8 mouse cellular contexts compared by ENCODE assay signal in genomic region chr16:4667190-4667808, GRCm38 (mm10). TPM values are rescaled to one million over a fixed set of nuclear protein-coding genes. Genes with fewer than 3 reads are reported as not detected.
DNase-seq lines count a peak whose midpoint lies in the region; ATAC-seq and TF ChIP-seq lines count a peak whose summit lies in the region.

No protein-coding gene starts in this region.

- peak; percentile 88; the same call in 1 of the 2 replicates for TF ChIP-seq CTCF in spleen, adult 2 months (IDR thresholded peaks at IDR 0.05; ENCODE audit: extremely low read depth, insufficient read depth, insufficient read length, insufficient replicate concordance)

- DNase-seq in 416B (ENCODE audit: low read depth) = peak; percentile 82
- DNase-seq in adrenal gland, postnatal 36 days = peak; percentile 86 to 91
- DNase-seq in heart, adult 8-10 months (ENCODE audit: low spot score) = peak; percentile 88
- peak; percentile 94 for DNase-seq in kidney, adult 9 months
- DNase-seq in spleen, adult 2 months (ENCODE audit: low read depth in 1 of 2, low spot score in 2 of 2) = peak; percentile 58 to 83

- WGBS in embryonic facial prominence, embryonic 12.5 days = 25% methylated on average over 3 of the region's 3 CpGs
- WGBS in limb, embryonic 13.5 days = 27% methylated on average over 3 of the region's 3 CpGs
- WGBS in midbrain, embryonic 16.5 days = 28% methylated on average over 3 of the region's 3 CpGs
- 43% methylated on average over 3 of the region's 3 CpGs for WGBS in spleen, adult 2 months

- no peaks in the 10 kb centered on the region for H3K9me3 ChIP-seq in embryonic facial prominence, embryonic 12.5 days
- no peaks in the 10 kb centered on the region for H3K9me3 ChIP-seq in limb, embryonic 13.5 days
- H3K9me3 ChIP-seq in midbrain, embryonic 16.5 days (replicated peaks; ENCODE audit: control insufficient read depth, low read length, poor library complexity, severe bottlenecking) = no peaks in the 10 kb centered on the region

- no peak overlapping the region for H3K9ac ChIP-seq in embryonic facial prominence, embryonic 12.5 days
- no peak overlapping the region for H3K9ac ChIP-seq in limb, embryonic 13.5 days
- no peak overlapping the region for H3K9ac ChIP-seq in midbrain, embryonic 16.5 days (ENCODE audit: low read depth, low read length)

- 0 out of 2 replicates have a peak, but pooled peaks cover 4% of the 10 kb centered on the region for H3K4me1 ChIP-seq in embryonic facial prominence, embryonic 12.5 days
- H3K4me1 ChIP-seq in limb, embryonic 13.5 days = peaks cover 7% of the 10 kb centered on the region
- H3K4me1 ChIP-seq in midbrain, embryonic 16.5 days (ENCODE audit: control insufficient read depth, insufficient read depth, low read length) = no peaks in the 10 kb centered on the region
- H3K4me1 ChIP-seq in spleen, adult 2 months (ENCODE audit: control insufficient read depth, insufficient read depth, insufficient read length) = no peaks in the 10 kb centered on the region

- peak overlapping the region; percentile 55; the same call in 1 of the 2 replicates for H3K27ac ChIP-seq in embryonic facial prominence, embryonic 12.5 days
- H3K27ac ChIP-seq in limb, embryonic 13.5 days = 0 out of 2 replicates have a peak overlapping the region, but pooled peaks have one; percentile 63
- H3K27ac ChIP-seq in midbrain, embryonic 16.5 days (ENCODE audit: low read length) = no peak overlapping the region
- H3K27ac ChIP-seq in spleen, adult 2 months (ENCODE audit: insufficient read depth, low read length) = no peak overlapping the region

- no peak for TF ChIP-seq POLR2A in spleen, adult 2 months (IDR thresholded peaks at IDR 0.05; ENCODE audit: low read depth, low read length)

- H3K4me3 ChIP-seq in embryonic facial prominence, embryonic 12.5 days = no peak overlapping the region
- no peak overlapping the region for H3K4me3 ChIP-seq in limb, embryonic 13.5 days
- no peak overlapping the region for H3K4me3 ChIP-seq in midbrain, embryonic 16.5 days (ENCODE audit: low read depth, low read length)
- H3K4me3 ChIP-seq in spleen, adult 2 months (ENCODE audit: extremely low read depth, insufficient read depth, insufficient read length) = no peak overlapping the region

- H3K36me3 ChIP-seq in embryonic facial prominence, embryonic 12.5 days = peaks cover 40% of the 10 kb centered on the region
- peaks cover 48% of the 10 kb centered on the region for H3K36me3 ChIP-seq in limb, embryonic 13.5 days
- peaks cover 9% of the 10 kb centered on the region; the same call in 1 of the 2 replicates for H3K36me3 ChIP-seq in midbrain, embryonic 16.5 days (ENCODE audit: control insufficient read depth, insufficient read depth, low read length)
- H3K36me3 ChIP-seq in spleen, adult 2 months (ENCODE audit: control insufficient read depth, insufficient read depth, low read length) = peaks cover 25% of the 10 kb centered on the region

- ATAC-seq in embryonic facial prominence, embryonic 12.5 days (ENCODE audit: insufficient number of reproducible peaks, insufficient read depth, low FRiP score, low TSS enrichment) = peak; percentile 82
- ATAC-seq in limb, embryonic 13.5 days (ENCODE audit: low FRiP score, low read depth) = peak; percentile 87
- ATAC-seq in midbrain, embryonic 16.5 days = peak; percentile 86

- H3K27me3 ChIP-seq in embryonic facial prominence, embryonic 12.5 days = no peaks in the 10 kb centered on the region
- H3K27me3 ChIP-seq in limb, embryonic 13.5 days = no peaks in the 10 kb centered on the region
- H3K27me3 ChIP-seq in midbrain, embryonic 16.5 days (ENCODE audit: control insufficient read depth, insufficient read depth, low read depth, low read length) = no peaks in the 10 kb centered on the region
- H3K27me3 ChIP-seq in spleen, adult 2 months (ENCODE audit: control insufficient read depth, insufficient read depth, low read length) = no peaks in the 10 kb centered on the region

- H3K4me2 ChIP-seq in embryonic facial prominence, embryonic 12.5 days (replicated peaks) = no peak overlapping the region
- no peak overlapping the region for H3K4me2 ChIP-seq in limb, embryonic 13.5 days (replicated peaks)
- H3K4me2 ChIP-seq in midbrain, embryonic 16.5 days (ENCODE audit: low read length) = no peak overlapping the region

RNA-seq across cellular contexts. Expression of gene Coro7, which starts 12.3 kb away (rescaled TPM):
- 10 to 100 TPM; 24.6 to 25.1 TPM for total RNA-seq in adrenal gland, postnatal 36 days (2021)
- 18.2 and 23.1 TPM in 2 replicates for polyA plus RNA-seq in embryonic facial prominence, embryonic 12.5 days (2016; fragmentation: Nextera tagmentation; extraction: Ambion mirVana)
- 10 to 100 TPM; 11.3 to 16.1 (median 15.4) TPM for total RNA-seq in heart, adult 8-10 months (2022)
- polyA plus RNA-seq in limb, embryonic 13.5 days (2015; fragmentation: Nextera tagmentation; extraction: Ambion mirVana) = 19.6 and 20.8 TPM in 2 replicates
- polyA plus RNA-seq in midbrain, embryonic 16.5 days (2015; fragmentation: Nextera tagmentation; extraction: Ambion mirVana) = 32.6 and 36.4 TPM in 2 replicates
- polyA plus RNA-seq in spleen, adult 2 months (2012; rRNA removed) = 150 and 191 TPM in 2 replicates

RNA-seq across cellular contexts. Expression of gene Dnaja3, which starts 27.5 kb away (rescaled TPM):
- total RNA-seq in adrenal gland, postnatal 36 days (2021) = 100 to 1,000 TPM; 118 to 143 TPM
- 57.1 and 59.8 TPM in 2 replicates for polyA plus RNA-seq in embryonic facial prominence, embryonic 12.5 days (2016; fragmentation: Nextera tagmentation; extraction: Ambion mirVana)
- total RNA-seq in heart, adult 8-10 months (2022) = 100 to 1,000 TPM; 146 to 154 (median 153) TPM
- 56.6 and 60.0 TPM in 2 replicates for polyA plus RNA-seq in limb, embryonic 13.5 days (2015; fragmentation: Nextera tagmentation; extraction: Ambion mirVana)
- 69.2 and 70.2 TPM in 2 replicates for polyA plus RNA-seq in midbrain, embryonic 16.5 days (2015; fragmentation: Nextera tagmentation; extraction: Ambion mirVana)
- 11.0 and 12.1 TPM in 2 replicates for polyA plus RNA-seq in spleen, adult 2 months (2012; rRNA removed)

RNA-seq across cellular contexts. Expression of gene Vasn, which starts 27.6 kb away (rescaled TPM):
- 10 to 100 TPM in 1 of 2 experiments, 1 to 10 TPM in 1; 8.9 to 15.1 TPM for total RNA-seq in adrenal gland, postnatal 36 days (2021)
- polyA plus RNA-seq in embryonic facial prominence, embryonic 12.5 days (2016; fragmentation: Nextera tagmentation; extraction: Ambion mirVana) = 23.4 and 24.1 TPM in 2 replicates
- 1 to 10 TPM; 6.9 to 9.3 (median 8.1) TPM for total RNA-seq in heart, adult 8-10 months (2022)
- polyA plus RNA-seq in limb, embryonic 13.5 days (2015; fragmentation: Nextera tagmentation; extraction: Ambion mirVana) = 35.6 and 35.9 TPM in 2 replicates
- polyA plus RNA-seq in midbrain, embryonic 16.5 days (2015; fragmentation: Nextera tagmentation; extraction: Ambion mirVana) = 4.2 and 4.3 TPM in 2 replicates
- 23.6 and 31.3 TPM in 2 replicates for polyA plus RNA-seq in spleen, adult 2 months (2012; rRNA removed)

RNA-seq across cellular contexts. Expression of gene Pam16, which starts 42.5 kb away (rescaled TPM):
- 100 to 1,000 TPM in 1 of 2 experiments, 10 to 100 TPM in 1; 95.3 to 109 TPM for total RNA-seq in adrenal gland, postnatal 36 days (2021)
- 96.4 and 104 TPM in 2 replicates for polyA plus RNA-seq in embryonic facial prominence, embryonic 12.5 days (2016; fragmentation: Nextera tagmentation; extraction: Ambion mirVana)
- 100 to 1,000 TPM; 145 to 188 (median 160) TPM for total RNA-seq in heart, adult 8-10 months (2022)
- polyA plus RNA-seq in limb, embryonic 13.5 days (2015; fragmentation: Nextera tagmentation; extraction: Ambion mirVana) = 105 and 106 TPM in 2 replicates
- polyA plus RNA-seq in midbrain, embryonic 16.5 days (2015; fragmentation: Nextera tagmentation; extraction: Ambion mirVana) = 144 and 153 TPM in 2 replicates
- polyA plus RNA-seq in spleen, adult 2 months (2012; rRNA removed) = 8.2 and 9.5 TPM in 2 replicates

RNA-seq across cellular contexts. Expression of gene Nmral1, which starts 51.9 kb away (rescaled TPM):
- 1 to 10 TPM; 3.9 to 4.0 TPM for total RNA-seq in adrenal gland, postnatal 36 days (2021)
- polyA plus RNA-seq in embryonic facial prominence, embryonic 12.5 days (2016; fragmentation: Nextera tagmentation; extraction: Ambion mirVana) = 124 and 135 TPM in 2 replicates
- total RNA-seq in heart, adult 8-10 months (2022) = 1 to 10 TPM; 1.7 to 2.1 (median 2.0) TPM
- polyA plus RNA-seq in limb, embryonic 13.5 days (2015; fragmentation: Nextera tagmentation; extraction: Ambion mirVana) = 113 and 118 TPM in 2 replicates
- polyA plus RNA-seq in midbrain, embryonic 16.5 days (2015; fragmentation: Nextera tagmentation; extraction: Ambion mirVana) = 65.9 and 76.5 TPM in 2 replicates
- polyA plus RNA-seq in spleen, adult 2 months (2012; rRNA removed) = 8.7 and 9.4 TPM in 2 replicates

Comparison
In these comparisons a context has a peak if more than half of its experiments do, and no peak if none do; other contexts are left out.
1. H3K27ac ChIP-seq: peak in embryonic facial prominence, embryonic 12.5 days (single experiment) and limb, embryonic 13.5 days (single experiment); none in midbrain, embryonic 16.5 days (single experiment) and spleen, adult 2 months (single experiment).
2. Peak in every context shown above with its lines, with median percentiles within 50 percentile points of each other: DNase-seq and ATAC-seq.